Mouse (Mus musculus) liver, adult (tissue): ENCODE data around the gene Serac1.

Experiments
- GATA4 ChIP-seq: IDR thresholded peaks from 2 replicates; pipeline ENCODE4 v1.6.1; 2014; ENCODE audit warnings: mild to moderate bottlenecking, low read length; ENCODE audit not compliant: insufficient replicate concordance

Gene Serac1

DNA sequence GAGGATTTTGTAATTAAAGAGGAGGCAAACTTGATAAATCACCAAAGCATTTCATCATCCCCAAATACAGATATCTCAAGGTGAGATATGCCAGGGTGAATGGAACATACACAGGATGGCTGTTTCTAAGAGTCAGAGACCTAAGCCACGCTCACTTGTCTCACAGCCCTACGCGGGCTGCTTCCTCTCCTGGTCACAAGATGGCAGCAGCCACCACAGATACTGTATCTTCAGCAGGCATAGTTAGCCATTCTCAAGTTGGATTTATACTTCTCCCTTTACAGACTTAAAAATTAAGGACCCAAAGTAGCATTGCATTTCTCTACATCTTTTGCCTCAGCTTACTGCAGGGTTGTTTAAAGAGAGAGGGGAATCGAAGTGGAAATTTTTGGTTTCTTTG is 18.3 kb upstream of the Serac1 start:
- no peak for TF ChIP-seq GATA4

DNA sequence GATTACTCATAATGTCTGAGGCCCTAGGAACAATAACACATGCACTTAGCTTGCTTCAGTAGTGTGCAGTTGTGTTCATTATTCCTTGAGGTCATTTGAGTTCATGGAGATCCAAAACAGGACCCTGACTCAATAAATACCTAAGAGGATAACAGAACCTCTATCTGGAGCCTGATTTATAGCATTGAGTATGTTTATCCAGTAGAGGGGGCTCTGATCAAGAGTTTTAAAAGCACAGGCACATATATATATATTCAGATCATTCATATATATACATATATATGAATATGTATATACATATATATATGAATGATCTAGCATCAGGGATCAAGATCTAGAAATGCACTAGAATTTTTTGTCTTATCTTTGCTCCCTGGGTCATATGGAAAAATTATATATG is 16.0 kb upstream of the Serac1 start:
- TF ChIP-seq GATA4: no peak

DNA sequence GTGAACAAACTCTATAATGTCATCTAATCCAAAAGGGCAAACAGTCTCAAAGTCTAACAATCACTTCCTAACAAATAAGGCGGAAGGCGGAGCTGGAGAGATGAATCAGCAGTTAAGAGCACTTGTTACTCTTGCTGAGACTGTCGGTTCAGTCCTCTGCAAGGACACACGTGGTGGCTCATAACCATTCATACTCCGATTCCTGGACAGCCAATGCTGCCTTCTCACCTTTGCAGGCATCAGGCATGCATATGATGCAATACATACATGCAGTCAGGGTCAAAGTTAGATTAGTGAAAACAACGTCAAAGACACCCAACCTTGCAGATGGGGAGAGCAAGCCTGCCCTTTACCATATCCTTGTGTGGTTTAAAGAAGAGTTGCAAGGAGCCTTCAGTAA is 12.1 kb upstream of the Serac1 start:
- TF ChIP-seq GATA4: no peak

DNA sequence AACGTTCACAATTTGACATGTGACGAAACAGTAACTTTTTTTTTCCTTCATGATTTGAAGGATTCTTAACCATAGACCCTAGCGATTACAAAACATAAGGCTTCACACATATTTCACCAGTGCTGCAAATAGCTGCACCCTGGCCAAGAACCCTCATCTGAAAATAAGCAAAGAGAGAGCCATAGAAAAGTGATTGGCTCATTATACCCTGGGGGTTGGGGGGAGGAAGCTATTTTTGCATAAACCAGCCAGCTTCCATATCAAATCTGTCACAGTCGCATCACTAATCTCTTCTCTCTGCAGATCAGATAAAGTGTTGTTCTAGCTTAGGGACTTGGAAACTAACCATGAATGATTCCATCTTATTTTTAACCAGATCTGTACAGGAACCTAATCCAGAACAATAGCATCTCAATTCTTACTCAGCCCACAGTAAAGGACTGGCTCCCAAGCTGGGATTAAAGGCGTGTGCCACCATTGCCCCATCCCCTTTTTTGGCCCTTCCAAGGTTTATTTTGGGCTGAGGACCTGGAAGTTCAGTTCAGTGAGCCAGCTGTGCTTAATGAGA is 3.9 kb upstream of the Serac1 start:
- TF ChIP-seq GATA4: no peak

DNA sequence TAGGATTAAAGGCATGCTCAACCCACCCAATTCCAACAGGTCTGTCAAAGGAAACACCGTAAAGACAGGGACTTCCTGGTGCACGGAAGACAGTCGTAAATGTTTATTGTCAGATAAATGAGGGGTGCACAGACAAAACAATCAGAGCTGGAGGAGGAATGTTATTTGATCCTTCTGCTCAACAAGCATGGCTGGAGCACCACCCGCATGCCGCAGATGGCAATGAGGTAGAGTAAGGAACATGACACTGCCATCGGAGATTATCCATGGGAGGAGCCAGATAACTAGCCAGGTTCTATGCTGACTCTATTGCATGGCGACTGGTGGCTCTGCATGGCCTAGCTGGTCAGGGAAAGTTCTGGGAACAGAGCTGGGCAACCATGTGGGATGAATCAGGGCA is 6.1 kb downstream of the Serac1 start:
- TF ChIP-seq GATA4: no peak

DNA sequence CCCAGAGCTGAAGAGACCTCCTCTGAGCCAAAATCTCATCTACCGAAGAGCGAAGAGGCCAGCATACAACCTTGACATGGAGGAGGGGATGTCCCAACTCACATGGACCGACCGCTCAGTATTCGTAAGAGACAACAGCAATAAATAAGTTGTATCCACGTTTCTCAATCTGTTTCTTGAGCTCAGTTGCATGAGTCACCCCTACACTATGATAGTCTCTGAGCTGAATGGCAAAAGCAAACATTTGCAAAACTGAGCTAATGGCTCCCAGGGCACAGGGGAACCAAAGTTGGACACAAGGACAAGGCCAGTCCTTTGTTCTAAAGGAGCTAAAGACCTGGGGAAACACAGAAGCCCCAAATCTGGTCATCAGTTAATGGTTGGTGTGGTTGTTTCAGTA is 9.7 kb downstream of the Serac1 start:
- no peak for TF ChIP-seq GATA4

DNA sequence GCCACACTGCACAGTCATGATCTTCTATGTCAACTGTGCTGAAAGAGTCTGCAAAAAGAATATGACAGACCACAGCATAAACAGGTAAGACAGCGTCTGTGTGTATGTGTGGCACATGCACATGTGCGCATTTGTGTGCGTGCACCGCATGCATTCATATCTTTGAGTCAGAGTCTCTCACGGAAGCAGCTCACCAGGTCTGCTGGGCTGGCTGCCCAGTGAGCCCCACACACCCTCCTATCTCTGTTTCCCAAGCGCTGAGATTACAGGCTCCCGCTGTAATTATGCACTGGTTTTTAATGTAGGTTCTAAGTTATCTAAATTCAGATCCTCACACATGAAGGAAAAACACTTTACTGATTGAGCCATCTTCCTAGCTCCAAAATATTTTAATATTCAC is 11.9 kb downstream of the Serac1 start:
- no peak for TF ChIP-seq GATA4

DNA sequence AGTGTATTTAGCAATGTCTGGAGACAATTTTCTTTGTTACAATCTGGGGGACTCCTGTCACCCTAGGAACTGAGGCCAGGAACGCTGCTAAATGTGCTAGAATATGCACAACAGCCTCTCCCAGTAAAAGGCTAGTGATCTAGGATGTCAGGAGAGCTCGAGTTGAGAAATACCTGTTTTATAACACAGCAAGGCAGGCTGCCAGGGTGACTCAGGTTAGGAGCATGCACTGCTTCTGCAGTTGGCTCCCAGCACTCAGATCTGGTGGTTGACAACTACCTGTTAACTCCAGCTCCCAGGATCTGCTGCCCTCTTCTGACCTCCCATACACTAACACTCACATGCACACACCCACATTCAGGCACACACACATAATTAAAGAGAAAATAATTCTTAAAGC is 13.5 kb downstream of the Serac1 start:
- no peak for TF ChIP-seq GATA4

DNA sequence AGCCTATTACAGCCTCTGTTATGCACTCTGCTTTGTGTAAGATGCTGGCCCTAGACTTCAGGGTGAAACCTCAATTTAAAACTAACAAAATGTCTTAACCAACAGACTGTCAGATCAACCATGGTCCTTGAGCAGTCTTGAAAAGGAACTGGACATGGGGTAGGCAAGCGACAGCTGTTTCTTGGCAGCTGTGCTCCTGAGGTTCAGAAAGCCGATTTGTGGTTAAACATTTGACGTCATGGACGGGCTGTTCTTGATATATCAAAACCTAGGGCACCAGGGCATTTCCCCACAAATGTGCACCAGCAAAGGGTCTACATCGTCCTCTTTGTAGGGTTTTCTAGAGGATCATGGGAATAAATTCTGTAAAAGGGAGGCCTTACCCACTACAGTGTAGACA is 16.0 kb downstream of the Serac1 start:
- no peak for TF ChIP-seq GATA4

DNA sequence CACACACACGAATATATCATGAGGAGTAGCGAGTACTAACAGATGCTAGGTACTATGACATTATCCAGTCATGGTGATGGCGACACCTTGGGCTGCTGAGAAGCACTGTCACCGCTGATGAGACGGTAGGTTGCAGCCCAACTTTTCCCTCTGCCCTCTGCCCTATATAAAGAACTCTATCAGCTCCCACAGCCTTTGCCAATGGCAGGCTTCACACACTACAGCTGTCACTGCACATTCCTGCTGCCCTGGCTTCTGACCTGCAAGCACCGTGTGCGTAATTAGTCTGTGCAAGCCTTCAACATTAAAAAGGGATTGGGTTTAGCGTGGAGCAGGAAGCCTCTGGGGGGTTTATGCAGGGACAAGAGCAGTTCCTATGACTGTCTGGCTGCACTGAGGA is 16.7 kb downstream of the Serac1 start:
- no peak for TF ChIP-seq GATA4

DNA sequence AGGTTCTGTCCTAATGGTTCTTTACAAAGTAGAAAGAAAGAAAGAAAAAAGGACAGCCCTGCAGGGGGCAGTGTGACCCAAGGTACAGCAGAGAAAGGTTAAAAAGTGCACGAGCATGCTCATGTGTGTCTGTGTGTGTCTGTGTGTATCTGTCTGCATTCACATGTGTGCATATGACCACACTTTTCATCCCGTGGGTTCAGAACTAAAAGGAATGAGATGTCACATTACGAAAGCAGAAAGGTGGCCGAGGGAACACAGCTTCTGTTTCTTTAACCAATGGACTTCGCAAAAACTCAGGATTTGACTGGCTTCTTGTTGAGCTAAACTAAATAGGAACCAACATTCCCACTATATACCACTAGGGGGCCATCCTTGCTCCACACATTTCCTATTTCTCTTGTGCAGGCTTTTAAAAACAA is 24.6 kb downstream of the Serac1 start:
- no peak for TF ChIP-seq GATA4

DNA sequence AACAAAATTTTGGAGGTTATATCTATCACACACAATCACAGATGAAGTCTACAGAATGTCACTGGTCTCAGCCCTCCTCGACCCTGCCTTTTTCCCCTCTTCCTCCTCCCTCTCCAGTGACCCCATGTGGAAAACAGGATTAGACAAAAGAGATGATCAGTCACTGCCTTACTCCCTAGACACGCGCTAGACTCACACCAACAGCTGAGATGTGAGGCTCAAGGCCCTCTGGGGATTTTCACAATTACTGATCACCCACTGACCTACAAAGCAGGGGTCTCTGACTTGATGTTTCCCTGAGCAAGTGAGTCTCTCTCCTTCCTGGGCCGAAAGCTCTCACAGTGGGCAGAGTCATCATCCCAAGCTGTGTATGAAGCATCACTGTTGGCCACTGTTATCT is 26.7 kb downstream of the Serac1 start:
- no peak for TF ChIP-seq GATA4

DNA sequence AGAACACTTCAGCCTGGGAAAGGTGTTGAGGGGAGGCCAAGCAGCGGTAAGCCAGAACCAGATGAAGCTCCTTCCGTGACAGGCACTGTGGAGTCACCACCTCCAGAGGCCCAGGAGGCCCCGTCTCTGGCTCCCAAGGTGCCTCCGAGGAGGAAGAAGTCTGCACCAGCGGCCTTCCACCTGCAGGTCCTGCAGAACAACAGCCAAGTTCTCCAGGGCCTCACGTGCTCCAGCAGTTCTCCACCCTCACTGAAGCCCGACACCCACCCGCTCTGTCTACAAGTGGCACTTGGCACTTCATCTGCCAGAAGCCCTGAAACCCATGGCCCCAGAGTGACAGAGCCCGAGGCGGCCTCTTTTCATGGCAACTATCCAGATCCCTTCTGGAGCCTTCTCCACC is 42.0 kb downstream of the Serac1 start:
- TF ChIP-seq GATA4: no peak

DNA sequence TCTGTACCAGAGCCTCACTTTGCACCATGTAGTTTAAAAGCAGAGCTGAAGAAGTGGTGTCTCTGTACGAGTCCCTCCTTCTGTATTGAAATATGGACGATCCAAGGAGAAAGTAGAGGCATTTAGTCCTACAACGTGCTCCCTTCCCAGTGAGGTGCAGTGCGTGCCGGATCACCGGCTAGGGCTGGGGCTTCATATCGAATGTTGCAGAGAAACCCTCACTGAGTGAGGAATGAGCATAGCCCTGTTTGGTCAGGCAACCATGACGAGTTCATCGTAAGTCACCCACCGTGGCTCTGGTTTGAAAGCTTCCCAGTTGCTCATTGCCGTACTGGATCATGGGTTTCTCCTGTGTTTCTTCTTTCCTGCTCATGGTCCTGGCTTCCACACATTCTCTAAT is 42.7 kb downstream of the Serac1 start:
- no peak for TF ChIP-seq GATA4

DNA sequence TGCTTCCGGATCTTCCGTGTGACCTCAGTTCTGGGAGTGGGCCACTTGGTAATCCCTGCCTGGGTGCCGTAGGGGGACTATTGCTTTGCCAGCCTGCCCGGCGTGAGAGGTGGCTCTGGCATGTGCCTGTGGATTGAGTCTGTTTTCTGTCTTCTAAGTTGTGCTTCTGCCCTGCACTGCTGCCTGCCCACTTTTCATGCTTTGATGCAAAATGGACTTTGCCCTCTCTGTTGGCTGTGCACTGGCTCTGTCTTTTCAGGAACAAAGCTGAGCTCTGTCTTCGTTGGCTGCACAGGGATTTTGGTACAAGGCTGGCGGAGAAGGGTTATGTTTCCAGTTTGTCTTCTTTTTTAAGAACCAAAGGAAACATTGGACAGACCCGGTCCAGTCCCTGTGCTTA is 43.1 kb downstream of the Serac1 start:
- no peak for TF ChIP-seq GATA4

DNA sequence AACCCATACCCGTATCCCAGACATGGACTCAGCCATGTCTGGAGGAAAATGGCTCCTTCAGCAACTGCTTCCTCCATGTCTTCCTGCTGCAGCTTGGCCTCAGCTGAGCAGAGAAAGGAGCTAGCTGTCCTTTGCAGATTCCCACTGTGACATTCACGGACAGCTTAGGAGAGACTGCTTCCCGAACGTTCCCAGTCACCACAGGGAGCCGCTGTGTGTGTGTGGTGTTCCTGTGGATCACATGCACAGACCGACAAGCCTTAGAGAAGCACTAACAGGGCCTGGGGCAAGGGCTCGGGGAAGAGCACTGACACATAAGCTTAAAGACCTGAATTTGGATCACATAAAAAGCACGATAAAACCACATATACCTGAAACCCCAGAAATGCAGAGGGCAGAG is 43.9 kb downstream of the Serac1 start:
- TF ChIP-seq GATA4: no peak

DNA sequence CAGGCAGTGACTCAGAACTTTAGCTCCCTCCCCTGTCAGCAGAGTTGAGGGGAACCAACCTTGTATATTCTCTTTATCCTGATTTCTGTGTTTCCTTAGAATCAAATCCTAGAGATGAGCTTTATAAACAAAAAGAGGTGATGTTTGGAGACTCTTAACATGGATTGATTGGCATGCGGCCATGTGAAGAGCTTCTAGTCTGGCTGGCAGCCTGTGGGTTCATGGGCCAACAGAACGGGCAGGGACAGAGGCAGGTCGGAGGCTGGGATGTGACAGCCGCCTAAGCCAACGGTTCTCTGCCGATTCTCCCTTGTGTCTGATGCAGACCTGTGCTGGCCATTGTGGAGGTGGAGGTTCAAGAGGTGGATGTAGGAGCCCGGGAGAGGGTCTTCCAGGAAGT is 53.7 kb downstream of the Serac1 start:
- TF ChIP-seq GATA4: no peak

DNA sequence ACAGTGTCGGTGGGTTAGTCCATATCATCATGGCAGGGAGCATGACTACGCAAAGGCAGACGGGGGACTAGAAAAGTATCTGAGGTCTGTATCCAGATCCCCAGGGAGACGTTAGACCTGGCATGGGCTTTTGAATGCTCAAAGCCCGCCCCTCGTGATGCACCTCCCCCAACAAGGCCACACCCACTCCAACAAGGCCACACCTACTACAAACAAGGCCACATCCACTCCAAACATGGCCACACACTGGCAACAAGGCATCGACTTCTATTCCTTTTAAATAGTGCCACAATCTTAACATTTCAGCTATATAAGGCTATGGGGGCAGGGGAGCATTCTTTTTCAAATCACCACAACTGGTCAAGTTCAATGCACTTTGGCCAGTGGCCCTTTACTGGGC is 58.9 kb downstream of the Serac1 start:
- TF ChIP-seq GATA4: no peak
